Mouse (Mus musculus): Measurements from ENCODE around the gene Pcbd2. TPM values are rescaled to one million over a fixed set of nuclear protein-coding genes. Genes with fewer than 3 reads are reported as not detected.

Pcbd2 gene
- total RNA-seq, 2 experiments from 2014 or later = 24.0 to 27.5 TPM

GRCm38 (mm10) chr13:55730716-55731115 is 3.5 kb downstream of the Pcbd2 start:
- intact Hi-C loops (cut with DNase I) = no loop called here
- no peak for DNase-seq (ENCODE audit: low spot score in 2 of 2)

DNA sequence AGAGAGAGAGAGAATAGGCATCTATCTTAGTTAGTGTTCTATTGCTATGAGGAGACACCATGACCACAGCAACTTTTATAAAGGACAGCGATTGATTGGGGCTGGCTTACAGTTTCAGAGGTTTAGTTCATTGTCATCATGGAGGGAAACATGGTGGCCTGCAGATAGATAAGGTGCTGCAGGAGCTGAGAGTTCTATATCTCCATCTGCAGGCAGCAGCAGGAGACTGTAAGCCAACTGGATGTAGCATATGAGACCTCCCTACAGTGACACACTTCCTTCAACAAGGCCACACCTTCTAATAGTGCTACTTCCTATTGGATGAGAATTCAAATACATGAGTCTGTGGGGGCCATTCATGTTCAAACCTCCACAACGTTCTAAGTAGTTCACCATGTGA is 5.0 kb downstream of the Pcbd2 start:
- DNase-seq (ENCODE audit: low spot score in 2 of 2) = no peak
- intact Hi-C loops (cut with DNase I) = no loop called here

DNA sequence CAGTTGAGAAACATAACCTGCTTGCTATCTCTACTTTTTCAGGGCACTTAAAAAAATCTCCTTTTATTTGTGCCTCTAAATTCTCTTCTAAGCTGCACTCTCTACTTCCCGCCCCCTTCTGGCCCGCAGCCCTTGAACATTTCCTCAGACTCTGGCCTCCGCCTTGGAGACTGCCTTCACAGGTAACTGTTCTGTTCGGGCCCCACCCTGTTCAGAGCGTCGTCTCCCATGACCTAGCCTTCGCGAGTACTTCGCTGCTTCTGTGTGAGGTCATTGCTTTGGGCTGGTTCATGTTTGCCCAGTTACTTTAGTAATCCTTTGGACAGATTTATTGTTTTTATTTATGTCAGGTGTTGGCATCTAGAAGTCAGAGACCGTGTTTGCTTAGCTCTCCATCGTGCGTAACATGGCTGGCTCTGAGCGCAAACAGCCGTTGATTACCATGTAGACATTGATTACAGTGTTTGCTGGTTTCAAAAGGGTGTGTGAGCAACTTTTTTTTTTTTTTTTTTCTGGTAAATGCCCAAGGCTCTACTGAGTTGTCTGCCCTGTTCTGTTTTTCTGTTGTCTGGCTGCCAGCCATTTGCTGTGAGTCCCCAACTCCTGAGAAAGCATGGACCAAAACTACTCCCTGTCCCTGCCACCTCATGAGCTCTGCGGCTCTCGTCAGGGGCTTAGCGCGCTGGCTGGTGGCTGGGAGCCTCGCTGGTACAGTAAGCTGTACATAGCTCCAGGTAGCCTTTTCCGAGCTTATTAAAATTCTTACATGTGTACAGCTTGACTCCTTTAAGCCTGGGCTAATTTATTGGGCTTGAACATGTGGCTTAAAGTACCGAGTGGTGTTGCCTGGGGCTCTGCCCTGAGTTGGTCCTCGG is 6.7 kb downstream of the Pcbd2 start:
- DNase-seq (ENCODE audit: low spot score in 2 of 2) = no peak
- intact Hi-C loops (cut with DNase I) = no loop called here

DNA sequence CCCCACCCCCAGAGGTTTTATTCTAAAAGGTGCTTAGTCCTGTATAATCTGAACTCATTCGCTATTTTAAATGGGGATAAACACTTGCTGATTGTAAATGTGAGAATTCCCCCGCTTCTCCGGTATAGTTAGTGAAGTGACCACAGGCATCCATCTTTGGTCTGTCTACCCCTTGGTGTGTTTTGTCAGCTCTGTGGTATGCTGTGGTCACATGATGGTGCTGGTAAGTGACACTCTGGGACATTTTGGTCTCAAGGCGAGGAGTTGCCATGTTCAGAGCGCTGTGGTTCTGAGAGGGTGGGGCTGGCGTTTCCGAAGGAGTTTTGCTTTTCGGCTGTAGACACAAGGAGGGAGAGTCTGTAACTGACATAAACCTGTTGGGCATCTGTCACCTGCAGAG is 10.7 kb downstream of the Pcbd2 start:
- no peak for DNase-seq (ENCODE audit: low spot score in 2 of 2)
- intact Hi-C loops (cut with DNase I) = no loop called here

DNA sequence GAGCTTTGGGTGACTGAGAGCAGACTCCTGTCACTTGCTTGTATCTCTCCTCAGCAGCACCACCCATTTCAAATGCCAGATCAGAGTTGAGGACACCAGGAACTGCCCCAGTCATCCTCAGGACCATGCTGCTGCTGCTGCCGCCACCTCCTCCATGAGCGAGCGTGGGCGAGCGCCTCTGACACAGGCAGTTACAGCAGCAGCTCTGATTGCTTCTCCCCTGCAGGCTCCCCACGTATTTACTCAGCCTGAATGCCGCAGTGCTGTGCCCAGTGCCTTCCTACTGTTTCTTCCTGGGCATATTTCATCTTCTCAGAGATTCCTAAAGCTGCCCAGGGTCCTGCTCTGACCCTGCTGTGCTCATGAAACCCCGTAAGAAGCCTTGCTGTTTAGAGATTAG is 15.1 kb downstream of the Pcbd2 start:
- peak in 1 of 2 experiments; percentile 45 for DNase-seq (ENCODE audit: low spot score in 2 of 2)
- intact Hi-C loops (cut with DNase I) = loop anchor here (10.0 kb wide), 1 partner anchor 322 kb away; no protein-coding TSS in a partner anchor

- intact Hi-C loops (cut with DNase I) = no loop called here
- DNase-seq (ENCODE audit: low spot score in 2 of 2) = no peak
Observed at GRCm38 (mm10) chr13:55754380-55754779, 27.2 kb downstream of the Pcbd2 start.

DNA sequence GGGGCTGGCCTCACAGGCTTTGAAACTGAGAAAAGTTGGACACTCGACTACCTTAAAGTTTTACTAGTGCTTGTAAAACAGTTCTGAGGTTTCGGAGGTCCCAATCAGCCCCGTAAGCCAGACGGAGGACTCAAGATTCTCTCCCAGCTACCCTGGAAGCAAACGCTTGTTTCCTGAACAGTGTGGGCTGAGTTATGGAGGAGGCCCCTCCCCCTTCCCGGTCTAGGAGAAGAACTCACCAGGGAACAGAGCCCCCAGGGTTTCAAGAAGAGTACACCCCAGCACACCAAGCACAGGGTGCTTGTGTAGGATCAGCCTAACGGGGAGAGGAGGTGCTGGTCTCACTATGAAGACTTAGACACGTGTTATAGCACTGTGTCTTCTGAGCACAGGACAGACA is 29.6 kb downstream of the Pcbd2 start:
- intact Hi-C loops (cut with DNase I) = no loop called here
- no peak for DNase-seq (ENCODE audit: low spot score in 2 of 2)

- DNase-seq (ENCODE audit: low spot score in 2 of 2) = no peak
- intact Hi-C loops (cut with DNase I) = no loop called here
Observed at GRCm38 (mm10) chr13:55757645-55758044, 30.5 kb downstream of the Pcbd2 start.

DNA sequence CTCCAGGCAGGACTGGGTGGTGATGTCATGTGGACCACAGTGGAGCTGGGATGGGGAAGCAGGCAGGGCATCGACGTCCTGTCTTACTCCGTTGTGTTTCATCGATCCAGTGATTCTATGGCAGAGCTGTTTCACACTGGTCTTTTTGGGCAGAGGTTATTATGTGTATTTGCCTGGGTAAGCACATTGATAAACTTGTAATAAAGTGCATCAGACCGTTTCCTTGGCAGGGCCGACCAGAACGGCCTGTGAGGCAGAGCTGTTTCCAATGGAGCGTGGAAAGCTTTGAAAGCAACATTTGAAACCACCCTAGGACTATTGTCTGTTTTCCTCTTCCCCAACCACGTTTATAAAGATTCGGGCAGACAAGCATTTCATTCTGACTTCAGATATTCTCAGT is 33.4 kb downstream of the Pcbd2 start:
- no peak for DNase-seq (ENCODE audit: low spot score in 2 of 2)
- intact Hi-C loops (cut with DNase I) = no loop called here

GRCm38 (mm10) chr13:55761486-55761885 is 34.3 kb downstream of the Pcbd2 start:
- intact Hi-C loops (cut with DNase I) = no loop called here
- no peak for DNase-seq (ENCODE audit: low spot score in 2 of 2)

DNA sequence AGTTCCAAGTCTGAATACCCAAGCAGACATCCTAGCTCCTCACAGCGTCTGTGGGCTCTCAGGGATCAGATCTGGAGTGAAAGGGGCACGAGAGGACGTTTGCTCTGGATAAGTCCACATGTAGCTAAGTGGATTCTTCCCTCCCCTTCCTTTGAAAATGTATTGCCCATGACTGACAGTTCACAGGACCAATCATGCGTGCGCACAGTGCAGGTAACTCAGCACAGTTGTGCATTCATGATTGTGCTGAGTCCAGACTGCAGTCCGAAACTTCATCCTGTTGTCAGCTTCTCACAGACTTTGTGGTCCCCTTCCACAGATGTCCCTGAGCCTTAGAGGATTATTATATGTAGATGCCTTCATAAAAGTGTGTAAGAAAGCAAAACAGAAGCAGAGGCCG is 47.2 kb downstream of the Pcbd2 start:
- intact Hi-C loops (cut with DNase I) = no loop called here
- no peak for DNase-seq (ENCODE audit: low spot score in 2 of 2)

DNA sequence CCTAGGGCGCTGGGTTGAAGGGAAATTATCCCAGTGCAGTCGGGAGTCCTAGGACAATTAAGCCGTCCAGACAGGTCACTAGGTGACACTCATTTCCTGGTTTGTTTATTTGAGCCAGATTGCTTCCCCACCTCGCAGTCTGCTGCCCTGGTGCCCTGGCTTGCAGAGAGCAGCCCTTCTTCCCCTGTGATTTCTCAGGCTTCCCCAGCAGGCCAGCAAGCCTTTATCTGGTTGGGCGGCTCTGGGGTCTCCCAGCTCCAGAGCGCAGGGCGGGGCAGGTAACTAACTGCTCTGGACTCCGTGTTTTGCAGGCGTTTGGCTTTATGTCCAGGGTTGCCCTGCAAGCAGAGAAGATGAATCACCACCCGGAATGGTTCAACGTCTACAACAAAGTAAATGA is 47.9 kb downstream of the Pcbd2 start:
- intact Hi-C loops (cut with DNase I) = no loop called here
- no peak for DNase-seq (ENCODE audit: low spot score in 2 of 2)

DNA sequence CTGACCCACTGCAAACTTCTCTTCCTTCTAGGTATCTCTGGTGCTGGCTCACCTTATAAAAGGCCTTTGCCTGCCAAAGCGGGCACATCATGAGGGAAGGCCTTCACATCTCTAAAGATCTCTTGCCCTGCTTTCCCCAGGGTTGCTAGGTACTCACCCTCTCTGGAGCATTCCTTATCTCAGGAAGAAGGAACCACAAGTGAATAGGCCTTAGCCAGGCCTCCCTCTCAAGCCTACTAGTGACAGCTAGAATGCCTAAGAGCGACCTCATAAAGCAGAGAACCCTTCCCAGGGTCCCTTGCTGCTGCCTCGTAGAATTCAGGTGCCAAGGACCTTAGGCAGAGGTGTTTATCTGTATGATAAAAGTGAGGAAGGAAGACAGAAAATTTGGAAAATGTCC is 57.1 kb downstream of the Pcbd2 start, which contains the start of gene Catsper3:
Catsper3 (plus strand) TSS at position 301 of the 400 bp plus-strand sequence.
- intact Hi-C loops (cut with DNase I) = no loop called here
- DNase-seq (ENCODE audit: low spot score in 2 of 2) = no peak

GRCm38 (mm10) chr13:55786120-55786519 is 59.0 kb downstream of the Pcbd2 start:
- no peak for DNase-seq (ENCODE audit: low spot score in 2 of 2)
- intact Hi-C loops (cut with DNase I) = no loop called here

DNA sequence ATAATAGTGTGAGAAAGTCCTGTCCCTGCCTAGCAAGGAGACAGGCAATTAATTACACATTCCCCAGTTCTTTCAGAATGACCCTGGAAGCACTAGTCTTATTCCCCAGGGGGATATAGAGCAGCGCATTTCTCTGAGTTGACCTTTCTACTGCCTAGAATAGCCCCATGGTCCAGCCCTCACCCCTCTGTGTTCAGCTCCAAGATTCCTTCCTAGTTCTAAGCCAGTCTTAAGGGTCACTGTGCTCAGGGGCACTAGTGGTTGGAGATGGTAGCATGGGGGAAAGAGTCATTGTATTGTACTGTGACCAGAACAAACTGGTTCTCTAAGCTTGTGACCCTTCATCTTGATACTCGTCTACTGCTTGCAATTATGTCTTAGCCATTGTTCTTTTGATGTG is 74.1 kb downstream of the Pcbd2 start:
- DNase-seq (ENCODE audit: low spot score in 2 of 2) = no peak
- intact Hi-C loops (cut with DNase I) = no loop called here

GRCm38 (mm10) chr13:55803973-55804372 is 76.8 kb downstream of the Pcbd2 start:
- no peak for DNase-seq (ENCODE audit: low spot score in 2 of 2)
- intact Hi-C loops (cut with DNase I) = no loop called here

DNA sequence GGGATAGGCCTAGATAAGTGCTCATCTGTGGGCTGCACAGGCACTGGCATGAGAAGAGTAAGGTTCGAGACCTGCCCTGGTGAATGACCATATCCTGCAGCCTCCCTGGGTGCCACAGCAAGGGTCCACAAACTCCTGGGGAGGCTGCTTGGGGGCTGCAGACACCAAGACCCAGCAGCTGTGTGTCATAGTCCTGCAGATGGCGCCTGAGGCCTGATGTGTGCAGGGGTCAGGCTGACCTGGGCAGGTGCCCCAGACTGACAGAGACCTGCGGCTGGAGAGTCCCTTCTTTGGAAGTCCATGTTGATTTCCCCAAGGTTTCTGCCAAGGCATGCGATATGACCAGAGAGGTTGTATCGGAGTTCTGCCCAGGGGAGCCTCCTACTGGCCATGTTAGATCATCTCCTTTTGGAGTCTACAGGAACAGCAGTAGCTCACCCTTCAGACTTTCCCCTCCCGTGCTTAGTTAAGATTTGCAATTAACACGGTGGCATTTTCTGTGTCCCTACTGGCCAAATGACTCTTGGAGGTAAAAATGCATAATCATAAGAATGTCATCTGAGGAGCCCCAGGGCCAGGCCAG is 82.0 kb downstream of the Pcbd2 start:
- DNase-seq (ENCODE audit: low spot score in 2 of 2) = no peak
- intact Hi-C loops (cut with DNase I) = no loop called here

- DNase-seq (ENCODE audit: low spot score in 2 of 2) = no peak
- intact Hi-C loops (cut with DNase I) = no loop called here
Observed at GRCm38 (mm10) chr13:55809707-55810106, 82.5 kb downstream of the Pcbd2 start.

DNA sequence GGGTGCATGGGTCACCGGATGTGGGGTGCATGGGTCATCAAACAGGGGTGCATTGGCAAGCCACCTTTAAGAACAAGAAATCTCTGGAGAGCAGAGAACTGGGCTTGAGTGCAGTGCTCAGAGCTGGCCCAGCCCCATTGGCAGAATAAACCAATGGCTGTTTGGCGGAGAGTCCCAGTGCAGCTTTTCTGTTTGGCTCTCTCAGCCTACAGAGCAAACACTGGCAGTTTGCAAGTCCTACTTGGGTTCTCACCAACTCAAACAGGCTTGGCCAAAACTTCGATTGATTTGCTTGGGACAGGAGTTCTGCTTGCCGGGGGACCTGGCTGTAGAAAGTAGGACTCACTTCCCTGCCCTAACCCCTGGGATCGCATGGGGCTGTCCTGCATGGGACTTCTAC is 83.8 kb downstream of the Pcbd2 start:
- intact Hi-C loops (cut with DNase I) = no loop called here
- peak in 1 of 2 experiments; percentile 40 for DNase-seq (ENCODE audit: low spot score in 2 of 2)

- intact Hi-C loops (cut with DNase I) = no loop called here
- DNase-seq (ENCODE audit: low spot score in 2 of 2) = no peak
Observed at GRCm38 (mm10) chr13:55813490-55814016, 86.4 kb downstream of the Pcbd2 start.

- intact Hi-C loops (cut with DNase I) = no loop called here
Observed at GRCm38 (mm10) chr13:55814834-55815233, 87.7 kb downstream of the Pcbd2 start.

More at GRCm38 (mm10) chr13:55814834-55815233, 87.7 kb downstream of the Pcbd2 start:
- DNase-seq (ENCODE audit: low spot score in 2 of 2) = no peak

Data from left cerebral cortex, postnatal 25 days (tissue).